Mouse (Mus musculus): ENCODE measurements at regions not wholly inside any gene's neighbourhood (a gene's known extent, or its start where the extent isn't known, plus 50 kb on each side); places are given as distances from the start of the nearest gene placed in this dataset.

- TF ChIP-seq GATA1 (IDR thresholded peaks at IDR 0.05; ENCODE audit: low read depth, low read length): no peak
- no peak for TF ChIP-seq NELFE (IDR thresholded peaks at IDR 0.05; ENCODE audit: low read depth, low read length)
- TF ChIP-seq CTCF (IDR thresholded peaks at IDR 0.05 in 2 of 3, conservative IDR thresholded peaks at IDR 0.05 in 1 of 3; ENCODE audit: control insufficient read depth in 1 of 3, insufficient read depth in 1 of 3, low read depth in 2 of 3, low read length in 3 of 3, poor library complexity in 1 of 3, severe bottlenecking in 1 of 3): no peak
- no peak for TF ChIP-seq TBP (IDR thresholded peaks at IDR 0.05; ENCODE audit: low read depth, low read length)
- no peak overlapping the region for H3K9ac ChIP-seq (ENCODE audit: control insufficient read depth, low read depth, low read length, poor library complexity, severe bottlenecking)
- peaks cover 0 to 10% of the 10 kb centered on the region in 2 experiments; a peak in 2 of 4 replicates for H3K4me1 ChIP-seq (ENCODE audit: control insufficient read depth in 1 of 2, insufficient read depth in 2 of 2, low read length in 2 of 2)
- no peak overlapping the region for H3K4me3 ChIP-seq (ENCODE audit: control insufficient read depth in 1 of 2, insufficient read depth in 1 of 2, low read depth in 2 of 2, low read length in 2 of 2)
- H3K9me3 ChIP-seq (replicated peaks; ENCODE audit: insufficient read depth, low read length): no peaks in the 10 kb centered on the region
- H3K79me2 ChIP-seq (ENCODE audit: control insufficient read depth, insufficient read depth, low read length, poor library complexity): no peaks in the 10 kb centered on the region
- DNase-seq (ENCODE audit: low read depth, low spot score): no peak
- no peaks in the 10 kb centered on the region for H3K36me3 ChIP-seq (ENCODE audit: control insufficient read depth in 1 of 2, insufficient read depth in 2 of 2, low read length in 2 of 2)
- no peak overlapping the region for H3K27ac ChIP-seq (ENCODE audit: control insufficient read depth, low read depth, low read length)
- H3K27me3 ChIP-seq (ENCODE audit: control insufficient read depth in 1 of 2, insufficient read depth in 2 of 2, low read length in 2 of 2): peaks cover 0 to 8% of the 10 kb centered on the region in 2 experiments; a peak in 2 of 4 replicates
These were observed 57.5 kb upstream of the Polg start for GRCm38 (mm10) chr7:79523696-79524095.

GRCm38 (mm10) chr7:79522046-79522445 is 55.9 kb upstream of the Polg start:
- Histone ChIP-seq H3K4me1 (ENCODE audit: control insufficient read depth in 1 of 2, insufficient read depth in 2 of 2, low read length in 2 of 2) (peaks cover 0 to 10% of the 10 kb centered on the region in 2 experiments; a peak in 2 of 4 replicates), H3K79me2 (ENCODE audit: control insufficient read depth, insufficient read depth, low read length, poor library complexity) (no peaks in the 10 kb centered on the region), H3K27ac (ENCODE audit: control insufficient read depth, low read depth, low read length) (no peak overlapping the region), H3K9ac (ENCODE audit: control insufficient read depth, low read depth, low read length, poor library complexity, severe bottlenecking) (no peak overlapping the region), H3K27me3 (ENCODE audit: control insufficient read depth in 1 of 2, insufficient read depth in 2 of 2, low read length in 2 of 2) (peaks cover 0 to 4% of the 10 kb centered on the region in 2 experiments; a peak in 1 of 4 replicates), H3K4me3 (ENCODE audit: control insufficient read depth in 1 of 2, insufficient read depth in 1 of 2, low read depth in 2 of 2, low read length in 2 of 2) (no peak overlapping the region), H3K9me3 (replicated peaks; ENCODE audit: insufficient read depth, low read length) (no peaks in the 10 kb centered on the region), H3K36me3 (ENCODE audit: control insufficient read depth in 1 of 2, insufficient read depth in 2 of 2, low read length in 2 of 2) (no peaks in the 10 kb centered on the region)
- TF ChIP-seq MAFK (IDR thresholded peaks at IDR 0.05; ENCODE audit: borderline replicate concordance, low read depth, low read length) (no peak), MYB (IDR thresholded peaks at IDR 0.05; ENCODE audit: low read depth, low read length) (no peak), KAT2A (conservative IDR thresholded peaks at IDR 0.05; ENCODE audit: low read depth, low read length) (no peak), ELF1 (IDR thresholded peaks at IDR 0.05; ENCODE audit: low read depth, low read length) (no peak), TAL1 (IDR thresholded peaks at IDR 0.05; ENCODE audit: low read length) (no peak), NELFE (IDR thresholded peaks at IDR 0.05; ENCODE audit: low read depth, low read length) (no peak), MAX (IDR thresholded peaks at IDR 0.05; ENCODE audit: low read length) (no peak), ZKSCAN1 (IDR thresholded peaks at IDR 0.05; ENCODE audit: low read depth, low read length) (no peak), ZMIZ1 (IDR thresholded peaks at IDR 0.05; ENCODE audit: low read depth, low read length) (no peak), CHD2 (IDR thresholded peaks at IDR 0.05; ENCODE audit: low read length) (no peak), SMC3 (IDR thresholded peaks at IDR 0.05; ENCODE audit: low read depth, low read length) (no peak), MAZ (IDR thresholded peaks at IDR 0.05; ENCODE audit: low read depth, low read length) (no peak), MYC (IDR thresholded peaks at IDR 0.05; ENCODE audit: low read depth, low read length) (no peak)
- DNase-seq (ENCODE audit: low read depth, low spot score): no peak

- Histone ChIP-seq H3K9me3 (replicated peaks; ENCODE audit: insufficient read depth, low read length) (no peaks in the 10 kb centered on the region), H3K79me2 (ENCODE audit: control insufficient read depth, insufficient read depth, low read length, poor library complexity) (no peaks in the 10 kb centered on the region), H3K4me1 (ENCODE audit: control insufficient read depth in 1 of 2, insufficient read depth in 2 of 2, low read length in 2 of 2) (peaks cover 0 to 10% of the 10 kb centered on the region in 2 experiments; a peak in 2 of 4 replicates), H3K9ac (ENCODE audit: control insufficient read depth, low read depth, low read length, poor library complexity, severe bottlenecking) (no peak overlapping the region), H3K36me3 (ENCODE audit: control insufficient read depth in 1 of 2, insufficient read depth in 2 of 2, low read length in 2 of 2) (no peaks in the 10 kb centered on the region), H3K4me3 (ENCODE audit: control insufficient read depth in 1 of 2, insufficient read depth in 1 of 2, low read depth in 2 of 2, low read length in 2 of 2) (no peak overlapping the region), H3K27ac (ENCODE audit: control insufficient read depth, low read depth, low read length) (no peak overlapping the region), H3K27me3 (ENCODE audit: control insufficient read depth in 1 of 2, insufficient read depth in 2 of 2, low read length in 2 of 2) (peaks cover 0 to 2% of the 10 kb centered on the region in 2 experiments; a peak in 1 of 4 replicates)
- TF ChIP-seq MEF2A (IDR thresholded peaks at IDR 0.05; ENCODE audit: extremely low read depth, insufficient replicate concordance, low read depth, low read length, poor library complexity, severe bottlenecking) (no peak), CHD1 (IDR thresholded peaks at IDR 0.05; ENCODE audit: low read depth, low read length) (no peak), POLR2A (IDR thresholded peaks at IDR 0.05; ENCODE audit: control insufficient read depth in 1 of 2, insufficient read depth in 1 of 2, low read depth in 1 of 2, low read length in 2 of 2, poor library complexity in 1 of 2) (no peak), SIN3A (IDR thresholded peaks at IDR 0.05; ENCODE audit: low read length) (no peak), MYC (IDR thresholded peaks at IDR 0.05; ENCODE audit: low read depth, low read length) (no peak), RAD21 (IDR thresholded peaks at IDR 0.05; ENCODE audit: low read depth, low read length) (no peak), TBP (IDR thresholded peaks at IDR 0.05; ENCODE audit: low read depth, low read length) (no peak), KAT2A (conservative IDR thresholded peaks at IDR 0.05; ENCODE audit: low read depth, low read length) (no peak), MXI1 (IDR thresholded peaks at IDR 0.05; ENCODE audit: low read depth, low read length) (no peak), CHD2 (IDR thresholded peaks at IDR 0.05; ENCODE audit: low read length) (no peak), MAFK (IDR thresholded peaks at IDR 0.05; ENCODE audit: borderline replicate concordance, low read depth, low read length) (no peak), ELF1 (IDR thresholded peaks at IDR 0.05; ENCODE audit: low read depth, low read length) (no peak), UBTF (IDR thresholded peaks at IDR 0.05; ENCODE audit: borderline replicate concordance, insufficient read depth, low read depth, low read length) (no peak), GABPA (IDR thresholded peaks at IDR 0.05; ENCODE audit: low read depth, low read length) (no peak)
- no peak for DNase-seq (ENCODE audit: low read depth, low spot score)
These were observed 55.1 kb upstream of the Polg start for GRCm38 (mm10) chr7:79521259-79521658.

Data from MEL (cell line).